Mouse (Mus musculus): Measurements from ENCODE around the gene BC067074. TPM values are rescaled to one million over a fixed set of nuclear protein-coding genes. Genes with fewer than 3 reads are reported as not detected.

Gene BC067074
- polyA plus RNA-seq, 1 experiment: 1.7 TPM

DNA sequence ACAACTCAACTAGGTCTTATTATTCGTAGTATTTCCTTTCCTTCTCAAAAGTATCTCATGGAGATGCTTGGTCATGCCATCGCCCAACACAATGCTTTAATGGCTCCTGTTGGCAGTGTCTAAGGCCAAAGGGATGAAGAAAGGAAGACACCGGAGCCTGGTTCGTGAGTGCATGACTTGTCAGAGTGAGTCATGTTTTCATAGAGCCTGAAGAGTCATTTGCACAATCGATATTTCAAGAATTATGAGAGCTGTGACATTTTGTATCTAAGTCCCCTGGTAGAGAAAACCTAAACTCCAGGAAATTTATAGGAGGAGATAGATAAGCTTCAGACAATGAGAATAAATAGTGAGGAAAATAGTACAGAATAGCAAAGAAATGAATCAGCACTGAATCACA lies 33.7 kb upstream of the BC067074 start:
- Histone ChIP-seq H3K36me3 (ENCODE audit: control insufficient read depth, insufficient read depth) (no peaks in the 10 kb centered on the region), H3ac (ENCODE audit: control insufficient read depth, insufficient read length) (no peak overlapping the region), H3K4me2 (ENCODE audit: low read depth) (peak overlapping the region; percentile 24), H3K79me2 (ENCODE audit: control insufficient read depth, insufficient read depth) (no peaks in the 10 kb centered on the region), H3K4me3 (no peak overlapping the region), H3K27me3 (ENCODE audit: control insufficient read depth, insufficient read depth, insufficient read length) (no peaks in the 10 kb centered on the region)
- TF ChIP-seq POLR2A (IDR thresholded peaks at IDR 0.05; ENCODE audit: insufficient read length, low read depth) (no peak), MYOG (IDR thresholded peaks at IDR 0.05; ENCODE audit: control insufficient read depth in 1 of 3, insufficient read depth in 1 of 3, insufficient read length in 2 of 3, low read depth in 2 of 3) (no peak), TCF3 (IDR thresholded peaks at IDR 0.05; ENCODE audit: insufficient read length, low read depth) (no peak), MAX (IDR thresholded peaks at IDR 0.05; ENCODE audit: low read depth) (no peak), CEBPB (IDR thresholded peaks at IDR 0.05; ENCODE audit: insufficient read depth, poor library complexity, severe bottlenecking) (0 out of 2 replicates have a peak, but pooled peaks have one; percentile 8), E2F4 (IDR thresholded peaks at IDR 0.05; ENCODE audit: insufficient read depth) (no peak), REST (IDR thresholded peaks at IDR 0.05; ENCODE audit: insufficient read depth, insufficient read length) (no peak), MYOD1 (IDR thresholded peaks at IDR 0.05; ENCODE audit: control insufficient read depth in 1 of 3, insufficient read length in 2 of 3, low read depth in 2 of 3) (no peak)

DNA sequence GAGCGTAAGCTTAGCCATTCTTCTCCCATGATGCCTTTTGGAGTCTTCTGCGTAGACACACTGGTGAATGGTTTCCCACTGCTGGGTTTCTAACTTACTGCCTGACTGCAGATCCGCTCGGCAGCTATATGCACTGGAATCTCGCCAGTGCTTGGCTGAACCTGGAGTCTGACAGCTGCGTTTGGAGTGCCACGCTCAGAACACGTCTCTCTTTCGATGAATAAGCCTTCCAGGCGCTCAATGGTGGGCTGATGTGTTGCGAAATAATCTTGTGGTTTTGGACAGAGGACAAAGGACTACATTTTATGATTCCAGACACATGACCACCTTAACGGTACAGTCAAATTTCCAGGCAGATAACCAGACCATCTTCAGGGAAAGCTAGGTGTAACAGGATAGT lies 30.1 kb upstream of the BC067074 start:
- H3K36me3 ChIP-seq (ENCODE audit: control insufficient read depth, insufficient read depth): no peaks in the 10 kb centered on the region
- TF ChIP-seq E2F4 (IDR thresholded peaks at IDR 0.05; ENCODE audit: insufficient read depth) (no peak), POLR2A (IDR thresholded peaks at IDR 0.05; ENCODE audit: insufficient read length, low read depth) (no peak), TCF12 (IDR thresholded peaks at IDR 0.05; ENCODE audit: insufficient read depth, poor library complexity, severe bottlenecking) (peak; percentile 63), USF1 (IDR thresholded peaks at IDR 0.05; ENCODE audit: low read depth) (no peak), SRF (IDR thresholded peaks at IDR 0.05; ENCODE audit: control insufficient read depth, insufficient read length, low read depth) (no peak), REST (IDR thresholded peaks at IDR 0.05; ENCODE audit: insufficient read depth, insufficient read length) (no peak), TCF3 (IDR thresholded peaks at IDR 0.05; ENCODE audit: insufficient read length, low read depth) (peak; percentile 5), MAX (IDR thresholded peaks at IDR 0.05; ENCODE audit: low read depth) (no peak), MYOG (IDR thresholded peaks at IDR 0.05; ENCODE audit: control insufficient read depth in 1 of 3, insufficient read depth in 1 of 3, insufficient read length in 2 of 3, low read depth in 2 of 3) (peak; percentile 43 to 90 (median 55)), CEBPB (IDR thresholded peaks at IDR 0.05; ENCODE audit: insufficient read depth, poor library complexity, severe bottlenecking) (peak; percentile 99), MYOD1 (IDR thresholded peaks at IDR 0.05; ENCODE audit: control insufficient read depth in 1 of 3, insufficient read length in 2 of 3, low read depth in 2 of 3) (peak in 2 of 3 experiments; percentile 89 to 91), POLR2AphosphoS2 (IDR thresholded peaks at IDR 0.05; ENCODE audit: insufficient read length, low read depth) (no peak)
- H3K4me3 ChIP-seq: no peak overlapping the region
- H3ac ChIP-seq (ENCODE audit: control insufficient read depth, insufficient read length): no peak overlapping the region
- no peaks in the 10 kb centered on the region for H3K27me3 ChIP-seq (ENCODE audit: control insufficient read depth, insufficient read depth, insufficient read length)
- H3K4me2 ChIP-seq (ENCODE audit: low read depth): peak overlapping the region; percentile 68
- H3K79me2 ChIP-seq (ENCODE audit: control insufficient read depth, insufficient read depth): no peaks in the 10 kb centered on the region

DNA sequence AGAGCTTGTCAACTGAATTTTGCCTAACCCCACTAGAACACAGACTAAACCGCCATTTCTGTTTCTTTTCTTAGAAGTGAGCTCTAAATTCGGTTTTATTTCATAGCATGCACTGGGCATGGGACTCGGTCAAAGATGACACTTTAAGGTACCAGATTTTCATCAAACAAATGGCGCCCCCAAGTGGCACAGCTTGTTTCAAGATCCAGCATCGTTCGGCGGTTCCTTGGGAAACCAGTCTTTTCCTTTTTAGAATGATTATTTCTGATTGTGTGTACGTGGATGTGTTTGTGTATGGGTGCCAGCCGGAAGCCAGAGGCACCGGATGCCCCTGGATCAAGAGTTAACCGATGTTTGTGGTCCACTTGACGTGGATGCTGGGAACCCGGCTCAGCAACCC lies 27.7 kb upstream of the BC067074 start:
- H3K4me3 ChIP-seq: no peak overlapping the region
- no peak overlapping the region for H3K4me2 ChIP-seq (ENCODE audit: low read depth)
- H3K79me2 ChIP-seq (ENCODE audit: control insufficient read depth, insufficient read depth): no peaks in the 10 kb centered on the region
- no peaks in the 10 kb centered on the region for H3K27me3 ChIP-seq (ENCODE audit: control insufficient read depth, insufficient read depth, insufficient read length)
- no peak overlapping the region for H3ac ChIP-seq (ENCODE audit: control insufficient read depth, insufficient read length)
- H3K36me3 ChIP-seq (ENCODE audit: control insufficient read depth, insufficient read depth): no peaks in the 10 kb centered on the region
- TF ChIP-seq MAX (IDR thresholded peaks at IDR 0.05; ENCODE audit: low read depth) (no peak), E2F4 (IDR thresholded peaks at IDR 0.05; ENCODE audit: insufficient read depth) (no peak), USF1 (IDR thresholded peaks at IDR 0.05; ENCODE audit: low read depth) (no peak), MYOD1 (IDR thresholded peaks at IDR 0.05; ENCODE audit: control insufficient read depth in 1 of 3, insufficient read length in 2 of 3, low read depth in 2 of 3) (no peak)

DNA sequence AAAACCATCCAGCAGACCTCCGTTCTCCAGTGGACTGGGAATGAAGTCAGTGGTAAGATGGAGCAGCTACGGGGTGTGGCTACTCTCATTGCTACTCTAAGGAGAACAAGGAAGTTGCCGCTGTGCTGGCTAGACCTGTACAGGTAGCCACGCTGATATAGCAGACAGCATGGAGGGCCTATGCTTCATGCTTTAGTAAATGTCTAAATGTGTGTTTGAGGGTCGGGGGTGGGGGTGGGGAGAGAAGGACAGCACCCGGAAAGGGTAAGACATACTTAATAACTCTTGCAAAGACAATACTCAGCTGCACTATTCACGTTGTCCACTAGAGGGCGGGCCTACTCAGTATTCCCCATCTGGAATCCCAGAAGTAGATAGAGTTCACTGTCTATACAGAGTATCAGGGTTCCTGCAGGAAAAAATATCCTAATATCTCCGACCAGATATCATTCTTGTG lies 26.4 kb upstream of the BC067074 start:
- Histone ChIP-seq H3K27me3 (ENCODE audit: control insufficient read depth, insufficient read depth, insufficient read length) (no peaks in the 10 kb centered on the region), H3K36me3 (ENCODE audit: control insufficient read depth, insufficient read depth) (no peaks in the 10 kb centered on the region), H3ac (ENCODE audit: control insufficient read depth, insufficient read length) (no peak overlapping the region), H3K4me3 (no peak overlapping the region), H3K4me2 (ENCODE audit: low read depth) (no peak overlapping the region), H3K79me2 (ENCODE audit: control insufficient read depth, insufficient read depth) (no peaks in the 10 kb centered on the region)
- TF ChIP-seq POLR2AphosphoS2 (IDR thresholded peaks at IDR 0.05; ENCODE audit: insufficient read length, low read depth): no peak
- no peak for TF ChIP-seq E2F4 (IDR thresholded peaks at IDR 0.05; ENCODE audit: insufficient read depth)
- TF ChIP-seq POLR2A (IDR thresholded peaks at IDR 0.05; ENCODE audit: insufficient read length, low read depth): no peak
- no peak for TF ChIP-seq USF1 (IDR thresholded peaks at IDR 0.05; ENCODE audit: low read depth)
- no peak for TF ChIP-seq CEBPB (IDR thresholded peaks at IDR 0.05; ENCODE audit: insufficient read depth, poor library complexity, severe bottlenecking)
- no peak for TF ChIP-seq MAX (IDR thresholded peaks at IDR 0.05; ENCODE audit: low read depth)
- TF ChIP-seq MYOD1 (IDR thresholded peaks at IDR 0.05; ENCODE audit: control insufficient read depth in 1 of 3, insufficient read length in 2 of 3, low read depth in 2 of 3): no peak
- TF ChIP-seq TCF3 (IDR thresholded peaks at IDR 0.05; ENCODE audit: insufficient read length, low read depth): no peak
- TF ChIP-seq REST (IDR thresholded peaks at IDR 0.05; ENCODE audit: insufficient read depth, insufficient read length): no peak
- no peak for TF ChIP-seq MYOG (IDR thresholded peaks at IDR 0.05; ENCODE audit: control insufficient read depth in 1 of 3, insufficient read depth in 1 of 3, insufficient read length in 2 of 3, low read depth in 2 of 3)
- TF ChIP-seq TCF12 (IDR thresholded peaks at IDR 0.05; ENCODE audit: insufficient read depth, poor library complexity, severe bottlenecking): no peak
- no peak for TF ChIP-seq SRF (IDR thresholded peaks at IDR 0.05; ENCODE audit: control insufficient read depth, insufficient read length, low read depth)

DNA sequence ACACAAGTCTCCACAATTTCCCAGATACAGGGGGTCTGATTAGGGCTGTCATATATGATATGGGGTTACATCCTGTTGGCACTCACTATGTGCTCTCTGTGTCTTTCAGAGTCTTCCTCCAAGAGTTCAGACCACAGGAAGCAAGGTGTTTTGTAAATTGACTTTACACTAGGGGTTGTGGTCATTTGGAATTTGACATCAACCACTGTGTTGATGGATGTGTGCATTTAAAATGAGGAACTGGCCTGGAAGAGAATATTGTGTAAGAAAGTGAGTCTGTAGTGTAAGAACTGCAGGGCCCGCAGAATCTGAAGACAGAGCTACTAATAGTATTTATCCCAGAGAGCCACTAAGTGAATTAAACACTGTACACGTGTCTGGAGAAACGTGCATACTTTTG lies 25.8 kb upstream of the BC067074 start:
- H3K79me2 ChIP-seq (ENCODE audit: control insufficient read depth, insufficient read depth): no peaks in the 10 kb centered on the region
- no peaks in the 10 kb centered on the region for H3K36me3 ChIP-seq (ENCODE audit: control insufficient read depth, insufficient read depth)
- no peak overlapping the region for H3ac ChIP-seq (ENCODE audit: control insufficient read depth, insufficient read length)
- H3K4me3 ChIP-seq: no peak overlapping the region
- H3K4me2 ChIP-seq (ENCODE audit: low read depth): no peak overlapping the region
- no peaks in the 10 kb centered on the region for H3K27me3 ChIP-seq (ENCODE audit: control insufficient read depth, insufficient read depth, insufficient read length)
- TF ChIP-seq POLR2A (IDR thresholded peaks at IDR 0.05; ENCODE audit: insufficient read length, low read depth) (no peak), REST (IDR thresholded peaks at IDR 0.05; ENCODE audit: insufficient read depth, insufficient read length) (no peak), POLR2AphosphoS2 (IDR thresholded peaks at IDR 0.05; ENCODE audit: insufficient read length, low read depth) (no peak), USF1 (IDR thresholded peaks at IDR 0.05; ENCODE audit: low read depth) (no peak), E2F4 (IDR thresholded peaks at IDR 0.05; ENCODE audit: insufficient read depth) (no peak), MAX (IDR thresholded peaks at IDR 0.05; ENCODE audit: low read depth) (no peak), SRF (IDR thresholded peaks at IDR 0.05; ENCODE audit: control insufficient read depth, insufficient read length, low read depth) (no peak), MYOD1 (IDR thresholded peaks at IDR 0.05; ENCODE audit: control insufficient read depth in 1 of 3, insufficient read length in 2 of 3, low read depth in 2 of 3) (no peak), TCF3 (IDR thresholded peaks at IDR 0.05; ENCODE audit: insufficient read length, low read depth) (no peak), MYOG (IDR thresholded peaks at IDR 0.05; ENCODE audit: control insufficient read depth in 1 of 3, insufficient read depth in 1 of 3, insufficient read length in 2 of 3, low read depth in 2 of 3) (no peak)

All from myocyte (in vitro differentiated cells).